Mouse (Mus musculus) cerebellum, adult 2 months (tissue): Measurements from ENCODE around the gene Crtam. TPM values are rescaled to one million over a fixed set of nuclear protein-coding genes. Genes with fewer than 3 reads are reported as not detected.

ENCODE experiments used
- DNase-seq, 2 experiments: peaks; one replicate each; pipeline ENCODE4 v3.0.0; 2021
- H3K27ac ChIP-seq: fragments of 200-500 bp; 2 replicates; pipeline ENCODE4 v1.5.1; 2012; ENCODE audit warnings: low read length, control low read depth, inconsistent platforms; ENCODE audit not compliant: insufficient read depth
- H3K27me3 ChIP-seq: fragments of 200-500 bp; 2 replicates; pipeline ENCODE4 v1.6.1; 2012; ENCODE audit warnings: inconsistent platforms, mild to moderate bottlenecking, low read length, moderate library complexity; ENCODE audit not compliant: control insufficient read depth, insufficient read depth
- H3K4me1 ChIP-seq: fragments of 200-500 bp; 2 replicates; pipeline ENCODE4 v1.6.1; 2011; ENCODE audit warnings: low read length; ENCODE audit not compliant: control insufficient read depth, insufficient read depth
- H3K4me3 ChIP-seq: fragments of 200-500 bp; replicated peaks from 2 replicates; pipeline ENCODE3; 2011; ENCODE audit warnings: mild to moderate bottlenecking, low read depth, low read length, control low read depth; ENCODE audit not compliant: insufficient read depth
- CTCF ChIP-seq: fragments of 200-500 bp; IDR thresholded peaks from 2 replicates; pipeline ENCODE4 v1.5.1; 2011; ENCODE audit warnings: low read depth, mild to moderate bottlenecking, control low read depth, low read length, moderate library complexity, borderline replicate concordance; ENCODE audit not compliant: insufficient read depth
- POLR2A ChIP-seq: fragments of 200-500 bp; IDR thresholded peaks from 2 replicates; pipeline ENCODE4 v1.6.1; 2011; ENCODE audit warnings: low read length, control low read depth, borderline replicate concordance; ENCODE audit not compliant: insufficient read depth
- WGBS: fragments of 180-500 bp; shearing (Covaris S2); methylation state at CpG from one replicate; pipeline ENCODE4 v1.1.7; 2018; 5-methylcytosine and 5-hydroxymethylcytosine counted together
- polyA plus RNA-seq: library from polyadenylated mRNA; depleted of rRNA; stranded (reverse); fragments of >200 nt; gene quantifications from 2 replicates; pipeline ENCODE4 v1.2.3, GENCODE M21; 2012

The Crtam gene
- polyA plus RNA-seq, 1 experiment, result 26.4 TPM

DNA sequence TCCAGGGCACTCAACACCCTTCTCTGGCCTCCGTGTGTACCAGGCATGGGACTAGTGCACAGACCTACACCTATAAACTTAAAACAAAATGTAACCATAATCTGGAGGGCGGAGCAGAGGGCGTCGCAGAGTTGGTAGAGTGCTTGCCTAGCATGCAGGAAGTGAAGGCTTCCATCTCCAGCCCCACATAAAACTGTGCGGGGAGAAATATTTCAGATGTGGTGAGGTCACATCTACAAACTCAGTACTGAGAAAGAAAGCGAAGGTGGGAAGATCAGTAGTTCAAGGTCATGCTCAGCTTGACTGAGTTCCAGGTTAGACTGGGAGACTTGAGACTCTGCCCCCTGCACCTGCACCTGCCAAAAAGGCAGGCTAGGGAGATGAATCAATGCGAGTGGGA lies 43.8 kb upstream of the Crtam start:
- Histone ChIP-seq H3K4me3 (no peak overlapping the region), H3K27ac (no peak overlapping the region), H3K4me1 (peaks cover 29% of the 10 kb centered on the region), H3K27me3 (no peaks in the 10 kb centered on the region)
- 96% methylated on average over 7 of the region's 7 CpGs for WGBS
- no peak for TF ChIP-seq CTCF
- TF ChIP-seq POLR2A, result no peak
- DNase-seq, result no peak

DNA sequence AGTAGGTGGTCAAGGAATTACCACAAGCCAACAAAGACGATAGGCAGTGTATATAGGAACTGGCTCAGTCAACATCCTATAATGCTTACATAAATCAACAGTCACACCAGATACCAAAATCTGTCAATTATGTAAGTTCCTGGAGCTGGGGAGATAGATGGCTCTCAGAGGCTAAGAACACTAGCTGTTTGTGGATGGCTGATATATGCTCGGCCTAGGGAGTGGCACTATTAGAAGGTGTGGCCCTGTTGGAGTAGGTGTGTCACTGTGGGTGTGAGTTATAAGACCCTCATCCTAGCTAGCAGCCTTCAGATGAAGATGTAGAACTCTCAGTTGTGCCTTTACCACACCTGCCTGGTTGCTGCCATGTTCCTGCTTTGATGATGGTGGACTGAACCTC lies 43.2 kb upstream of the Crtam start:
- DNase-seq, result no peak
- TF ChIP-seq CTCF, result no peak
- no peak for TF ChIP-seq POLR2A
- WGBS, result 86% methylated on average over 2 of the region's 2 CpGs

DNA sequence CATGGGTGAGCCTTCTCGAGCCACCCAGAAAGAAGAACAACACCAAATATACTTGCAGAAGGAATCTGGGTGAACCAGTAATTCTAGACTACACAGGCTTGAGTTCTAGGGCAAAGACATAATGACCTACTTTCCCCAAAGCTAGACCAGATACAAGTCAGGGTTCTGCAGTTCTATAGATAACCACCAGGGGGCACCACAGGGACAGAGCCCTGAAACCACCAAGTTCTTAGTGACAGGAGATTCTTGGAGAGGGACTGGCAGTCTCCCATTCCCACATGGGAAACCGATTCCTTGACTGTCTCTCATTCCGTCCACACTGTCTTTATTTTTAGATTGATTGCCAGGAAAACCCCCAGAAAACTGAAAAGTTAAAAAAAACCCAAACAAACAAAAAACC lies 40.2 kb upstream of the Crtam start:
- DNase-seq, result peak; percentile 91 to 93
- Histone ChIP-seq H3K4me1 (peaks cover 10% of the 10 kb centered on the region), H3K27ac (no peak overlapping the region; the same call in 1 of the 2 replicates), H3K27me3 (no peaks in the 10 kb centered on the region), H3K4me3 (no peak overlapping the region)
- WGBS, result 7% methylated on average over 3 of the region's 3 CpGs
- TF ChIP-seq POLR2A (no peak), CTCF (peak; percentile 87)

More for the DNA sequence above, 43.2 kb upstream of the Crtam start:
- Histone ChIP-seq H3K4me1 (peaks cover 27% of the 10 kb centered on the region), H3K27ac (no peak overlapping the region), H3K4me3 (no peak overlapping the region), H3K27me3 (no peaks in the 10 kb centered on the region)

DNA sequence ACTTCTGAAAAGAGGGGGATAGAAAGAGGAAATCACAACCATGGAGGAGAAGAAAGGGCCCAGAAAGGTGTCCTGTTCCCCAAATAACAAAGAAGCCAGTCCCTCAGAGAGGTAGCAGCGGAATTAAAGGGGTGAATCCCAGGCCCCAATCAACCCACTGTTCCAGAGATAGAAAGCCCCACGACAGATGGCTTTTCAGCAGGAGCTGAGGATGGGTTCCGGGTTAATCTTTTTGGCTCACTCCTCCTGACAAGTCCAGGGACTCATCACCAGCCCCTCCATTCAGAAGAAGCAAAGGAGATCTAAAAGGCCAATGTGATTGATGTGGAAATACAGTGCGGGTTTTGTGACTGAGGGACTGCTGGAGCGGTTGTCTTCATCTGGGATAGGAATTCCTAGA lies 39.2 kb upstream of the Crtam start:
- WGBS, result 15% methylated on average over 5 of the region's 5 CpGs
- peak overlapping the region; percentile 83 for H3K27ac ChIP-seq
- peaks cover 10% of the 10 kb centered on the region for H3K4me1 ChIP-seq
- TF ChIP-seq CTCF (no peak), POLR2A (no peak)
- H3K4me3 ChIP-seq, result no peak overlapping the region
- no peaks in the 10 kb centered on the region for H3K27me3 ChIP-seq
- DNase-seq, result peak; percentile 76 to 87

DNA sequence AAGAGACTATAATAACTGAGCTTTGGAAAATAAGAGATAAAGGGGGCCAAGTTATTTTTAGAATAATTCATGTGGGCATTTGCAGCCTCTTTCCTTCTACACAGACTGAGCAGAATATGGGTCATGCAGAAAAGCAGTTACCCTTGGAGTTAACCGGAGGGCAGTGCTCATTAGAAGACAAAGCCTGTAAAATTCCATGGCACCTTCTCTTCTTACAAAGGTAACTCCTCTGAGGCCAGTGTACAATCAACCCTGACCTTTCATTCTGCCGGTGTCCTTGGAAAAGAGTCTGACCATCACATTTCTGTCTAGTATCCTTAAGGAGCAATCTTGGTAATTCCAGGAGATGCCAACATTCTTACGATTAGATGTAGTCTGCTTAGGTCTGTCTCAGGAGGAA lies 37.0 kb upstream of the Crtam start:
- peaks cover 10% of the 10 kb centered on the region for H3K4me1 ChIP-seq
- H3K27me3 ChIP-seq, result no peaks in the 10 kb centered on the region
- DNase-seq, result peak; percentile 25 to 56
- H3K27ac ChIP-seq, result no peak overlapping the region
- WGBS, result 63% methylated on average over 3 of the region's 3 CpGs
- TF ChIP-seq POLR2A (no peak), CTCF (no peak)
- H3K4me3 ChIP-seq, result no peak overlapping the region

DNA sequence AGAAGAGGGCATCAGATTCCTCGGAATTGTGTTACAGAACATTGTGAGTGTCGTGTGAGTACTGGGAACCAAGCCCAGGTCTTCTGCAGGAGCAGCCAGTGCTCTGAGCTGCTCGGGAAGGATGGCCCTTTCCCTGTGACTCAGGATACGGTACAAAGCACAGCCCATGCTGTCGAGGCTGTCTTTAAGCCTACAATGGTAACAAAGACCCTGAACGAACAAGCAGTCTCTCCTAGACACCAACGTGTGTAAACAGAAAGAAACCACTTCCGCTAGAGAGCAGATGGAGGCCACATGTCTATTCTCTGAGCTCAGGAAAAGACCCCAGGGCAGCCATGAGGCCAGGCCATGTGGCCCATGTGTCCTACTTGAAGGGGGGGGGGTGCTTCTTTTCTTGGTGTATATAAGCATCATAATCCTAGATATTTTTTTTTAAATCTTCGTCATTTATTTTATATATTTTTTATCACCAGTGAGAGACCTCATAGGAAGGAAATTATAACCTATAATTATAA lies 33.8 kb upstream of the Crtam start:
- DNase-seq, result peak in 1 of 2 experiments; percentile 20
- 69% methylated on average over 9 of the region's 9 CpGs for WGBS
- H3K4me3 ChIP-seq, result no peak overlapping the region
- H3K27ac ChIP-seq, result no peak overlapping the region
- H3K4me1 ChIP-seq, result peaks cover 3% of the 10 kb centered on the region; the same call in 1 of the 2 replicates
- TF ChIP-seq POLR2A (no peak), CTCF (no peak)
- no peaks in the 10 kb centered on the region for H3K27me3 ChIP-seq

DNA sequence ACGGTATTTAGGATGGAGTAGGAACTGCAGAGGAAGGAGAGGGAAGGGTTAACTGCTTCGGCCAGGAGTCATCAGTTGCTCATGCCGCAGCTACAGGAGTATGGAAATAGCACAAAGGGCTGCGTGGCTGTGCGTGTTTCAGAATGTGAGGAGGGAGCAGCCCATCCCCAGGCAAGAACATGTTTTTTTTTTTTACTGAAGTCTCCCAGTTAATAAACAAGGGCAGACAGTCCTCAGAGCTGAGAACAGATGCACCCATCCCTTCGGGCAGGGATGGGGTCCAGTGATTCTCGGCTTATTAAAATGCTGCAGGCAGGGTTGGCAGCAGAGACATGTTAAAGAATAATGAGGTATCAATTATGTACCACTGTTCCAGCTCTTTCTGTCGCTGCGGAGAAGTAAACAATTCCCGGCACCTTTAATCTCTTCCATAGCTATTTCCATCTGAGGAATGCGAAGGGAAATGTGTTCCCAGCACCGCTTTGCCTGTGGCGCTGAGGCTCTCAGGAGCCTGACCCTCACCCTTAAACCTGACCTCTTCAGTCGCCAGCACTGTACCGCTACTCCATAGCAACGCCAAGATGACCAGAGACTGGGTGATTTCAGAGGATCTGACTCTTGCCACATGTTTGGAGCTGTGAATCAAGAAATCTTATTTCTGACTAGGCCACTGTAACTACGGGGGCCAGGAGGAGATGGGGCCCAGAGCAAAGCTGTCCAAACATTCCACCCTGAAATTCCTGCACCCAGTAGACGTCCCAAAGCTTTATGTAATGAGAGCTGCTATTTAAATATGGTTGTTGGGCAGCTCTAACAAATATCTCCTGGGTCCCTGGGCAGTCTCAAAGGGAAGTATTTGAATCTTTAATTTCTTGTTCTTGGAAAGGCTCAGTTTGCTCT lies 27.4 kb upstream of the Crtam start:
- Histone ChIP-seq H3K4me3 (no peak overlapping the region), H3K4me1 (no peaks in the 10 kb centered on the region), H3K27me3 (no peaks in the 10 kb centered on the region), H3K27ac (no peak overlapping the region)
- TF ChIP-seq CTCF, result no peak
- no peak for TF ChIP-seq POLR2A
- WGBS, result 64% methylated on average over 18 of the region's 18 CpGs
- DNase-seq, result no peak

DNA sequence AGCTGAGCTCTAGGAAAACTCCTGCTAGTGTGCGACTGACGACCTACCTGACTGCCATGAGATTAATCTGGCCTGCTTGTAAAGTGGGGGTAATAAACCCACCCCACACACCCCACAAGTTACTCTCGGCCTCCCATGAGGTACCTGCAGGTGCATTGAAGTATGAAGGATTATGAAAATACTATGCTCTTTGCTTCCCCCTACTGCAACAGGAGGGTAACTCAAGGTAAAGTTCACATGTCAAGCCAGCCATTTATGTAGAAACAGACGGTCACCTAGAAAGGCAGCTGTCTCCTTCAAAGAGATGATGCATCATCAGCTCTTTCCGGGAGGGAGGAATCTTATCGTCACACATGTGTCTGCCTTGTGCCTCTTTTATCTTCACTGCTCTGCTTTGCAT lies 25.4 kb upstream of the Crtam start:
- TF ChIP-seq POLR2A (no peak), CTCF (0 out of 2 replicates have a peak, but pooled peaks have one; percentile 11)
- H3K4me3 ChIP-seq, result no peak overlapping the region
- DNase-seq, result no peak
- no peak overlapping the region for H3K27ac ChIP-seq
- H3K27me3 ChIP-seq, result no peaks in the 10 kb centered on the region
- WGBS, result 63% methylated on average over 6 of the region's 6 CpGs
- no peaks in the 10 kb centered on the region for H3K4me1 ChIP-seq
